Mouse (Mus musculus): Measurements from ENCODE around the gene G6pc.

GRCm38 (mm10) chr11:101328941-101329635, 38.3 kb upstream of the G6pc start:
- no peak for TF ChIP-seq CTCF (conservative IDR thresholded peaks at IDR 0.05; ENCODE audit: low read length)
- TF ChIP-seq POU5F1 (IDR thresholded peaks at IDR 0.05; ENCODE audit: borderline replicate concordance, low read length): no peak
- no peak for TF ChIP-seq NANOG (IDR thresholded peaks at IDR 0.05; ENCODE audit: borderline replicate concordance, low read length)
